Mouse (Mus musculus): Measurements from ENCODE around the gene Fbxw13. TPM values are rescaled to one million over a fixed set of nuclear protein-coding genes. Genes with fewer than 3 reads are reported as not detected.

Gene Fbxw13
- polyA plus RNA-seq, 1 experiment from 2014 or later, result not detected

Other genes starting within 250 kb of the Fbxw13 start
- gene Col7a1, start 242.4 kb downstream of the Fbxw13 start, polyA plus RNA-seq (2015; fragmentation: Nextera tagmentation; extraction: Ambion mirVana), result 0.33 and 0.60 TPM in 2 replicates
- gene Ucn2, start 210.0 kb downstream of the Fbxw13 start, polyA plus RNA-seq (2015; fragmentation: Nextera tagmentation; extraction: Ambion mirVana), result 0.07 TPM in 1 of 2 replicates, not detected in the other
- 3.9 and 4.5 TPM in 2 replicates for gene Pfkfb4, start 204.2 kb downstream of the Fbxw13 start, polyA plus RNA-seq (2015; fragmentation: Nextera tagmentation; extraction: Ambion mirVana)
- 23.1 and 23.6 TPM in 2 replicates for gene Shisa5, start 157.4 kb downstream of the Fbxw13 start, polyA plus RNA-seq (2015; fragmentation: Nextera tagmentation; extraction: Ambion mirVana)
- 8.6 and 9.8 TPM in 2 replicates for gene Trex1, start 136.2 kb downstream of the Fbxw13 start, polyA plus RNA-seq (2015; fragmentation: Nextera tagmentation; extraction: Ambion mirVana)
- gene Atrip, start 121.9 kb downstream of the Fbxw13 start, polyA plus RNA-seq (2015; fragmentation: Nextera tagmentation; extraction: Ambion mirVana), result 9.2 and 12.6 TPM in 2 replicates
- 11.4 and 12.0 TPM in 2 replicates for gene Ccdc51, start 113.5 kb downstream of the Fbxw13 start, polyA plus RNA-seq (2015; fragmentation: Nextera tagmentation; extraction: Ambion mirVana)
- 249 and 328 TPM in 2 replicates for gene Tma7, start 113.4 kb downstream of the Fbxw13 start, polyA plus RNA-seq (2015; fragmentation: Nextera tagmentation; extraction: Ambion mirVana)
- 3.5 and 5.8 TPM in 2 replicates for gene Plxnb1, start 100.6 kb downstream of the Fbxw13 start, polyA plus RNA-seq (2015; fragmentation: Nextera tagmentation; extraction: Ambion mirVana)
- 0.05 TPM in 1 of 2 replicates, not detected in the other for gene Fbxw21, start 33.9 kb downstream of the Fbxw13 start, polyA plus RNA-seq (2015; fragmentation: Nextera tagmentation; extraction: Ambion mirVana)
- not detected in 2 replicates for gene Fbxw20, start 38.8 kb upstream of the Fbxw13 start, polyA plus RNA-seq (2015; fragmentation: Nextera tagmentation; extraction: Ambion mirVana)
- gene Fbxw14, start 91.7 kb upstream of the Fbxw13 start, polyA plus RNA-seq (2015; fragmentation: Nextera tagmentation; extraction: Ambion mirVana), result not detected in 2 replicates
- gene Fbxw28, start 143.7 kb upstream of the Fbxw13 start, polyA plus RNA-seq (2015; fragmentation: Nextera tagmentation; extraction: Ambion mirVana), result not detected in 2 replicates
- gene Fbxw22, start 208.3 kb upstream of the Fbxw13 start, polyA plus RNA-seq (2015; fragmentation: Nextera tagmentation; extraction: Ambion mirVana), result not detected in 2 replicates

All from liver, embryonic 15.5 days (tissue).